Mouse (Mus musculus): ENCODE data around the gene Olfr605.

Olfr605 gene

GRCm38 (mm10) chr7:103445339-103445738 is at the start of gene Olfr605:
Olfr605 (minus strand) TSS chr7:103445439.
- WGBS = 91% methylated on average over 1 of the region's 1 CpGs

- WGBS = 77% methylated on average over 9 of the region's 9 CpGs
Observed at GRCm38 (mm10) chr7:103477106-103477505, 31.9 kb upstream of the Olfr605 start.

GRCm38 (mm10) chr7:103469577-103469976 is 24.3 kb upstream of the Olfr605 start, which contains the start of gene Olfr608:
Olfr608 (plus strand) TSS chr7:103469877.

GRCm38 (mm10) chr7:103460590-103460989 is 15.4 kb upstream of the Olfr605 start:
- WGBS = 92% methylated on average over 5 of the region's 5 CpGs

GRCm38 (mm10) chr7:103448746-103449145 is 3.5 kb upstream of the Olfr605 start, which contains the start of gene Olfr606:
Olfr606 (plus strand) TSS chr7:103449046.
- 90% methylated on average over 2 of the region's 2 CpGs for WGBS

GRCm38 (mm10) chr7:103414772-103415171 is 30.5 kb downstream of the Olfr605 start, which contains the start of gene Usp17lc:
Usp17lc (plus strand) TSS chr7:103415072.
- 63% methylated on average over 1 of the region's 1 CpGs for WGBS

GRCm38 (mm10) chr7:103406521-103407055 is 38.7 kb downstream of the Olfr605 start:
- 67% methylated on average over 3 of the region's 3 CpGs for WGBS

GRCm38 (mm10) chr7:103398981-103399380 is 46.3 kb downstream of the Olfr605 start:
- 21% methylated on average over 1 of the region's 1 CpGs for WGBS
